Mouse (Mus musculus): Measurements from ENCODE around the gene Icam2. TPM values are rescaled to one million over a fixed set of nuclear protein-coding genes. Genes with fewer than 3 reads are reported as not detected.
A peak's percentile ranks its signal among the peaks of the same experiment; 100 is the strongest.
"Not testable (repeated sequence)": the region's sequence is repeated elsewhere in the genome, so short reads cannot be mapped to it uniquely, and the experiment has no call there.

Icam2 gene
- total RNA-seq, 2 experiments from 2014 or later = 3.1 to 4.1 TPM

DNA sequence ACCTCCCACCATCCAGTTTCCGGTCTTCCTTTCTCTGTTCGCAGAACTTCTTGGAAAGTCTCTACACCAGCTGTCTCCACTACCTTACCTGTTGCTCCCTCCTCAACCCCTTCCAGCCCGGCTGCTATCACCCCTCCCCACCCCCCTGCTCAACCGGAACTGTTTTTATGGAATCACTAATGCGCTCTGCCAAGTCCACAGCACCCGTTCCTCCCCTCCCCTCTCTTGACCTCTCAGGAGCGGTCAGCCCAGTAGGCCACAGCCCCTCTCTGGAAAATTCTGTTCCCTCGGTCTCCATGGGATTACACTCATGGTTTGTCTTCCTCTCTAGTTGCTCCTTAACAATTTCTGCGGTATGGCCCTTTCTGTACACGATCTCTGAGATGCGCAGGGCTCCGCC is 34.7 kb downstream of the Icam2 start, which contains the start of gene Scn4a:
Gene Scn4a (minus strand): TSS at position 101 of the 400 bp plus-strand sequence.
- no peak for DNase-seq (ENCODE audit: low spot score in 2 of 2)
- intact Hi-C loops (cut with DNase I) = no loop called here

DNA sequence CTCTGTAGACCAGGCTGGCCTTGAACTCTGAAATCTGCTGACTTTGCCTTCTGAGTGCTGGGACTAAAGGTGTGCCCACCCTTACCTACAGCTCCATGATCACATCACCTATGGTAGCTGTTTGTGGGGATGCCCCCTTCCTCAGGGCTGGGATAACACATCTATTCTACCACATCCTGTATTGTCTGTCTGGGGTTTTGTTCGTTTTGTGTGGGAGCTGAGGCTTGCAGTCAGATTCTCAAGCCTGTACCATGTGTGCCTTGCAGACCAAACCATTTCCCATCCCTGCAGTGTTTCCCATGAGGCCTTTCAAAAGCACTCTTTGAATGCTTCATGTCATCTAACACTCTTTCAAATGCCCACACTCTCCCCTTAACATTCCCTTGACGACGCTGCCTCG is 35.9 kb downstream of the Icam2 start:
- DNase-seq (ENCODE audit: low spot score in 2 of 2) = no peak
- intact Hi-C loops (cut with DNase I) = no loop called here

DNA sequence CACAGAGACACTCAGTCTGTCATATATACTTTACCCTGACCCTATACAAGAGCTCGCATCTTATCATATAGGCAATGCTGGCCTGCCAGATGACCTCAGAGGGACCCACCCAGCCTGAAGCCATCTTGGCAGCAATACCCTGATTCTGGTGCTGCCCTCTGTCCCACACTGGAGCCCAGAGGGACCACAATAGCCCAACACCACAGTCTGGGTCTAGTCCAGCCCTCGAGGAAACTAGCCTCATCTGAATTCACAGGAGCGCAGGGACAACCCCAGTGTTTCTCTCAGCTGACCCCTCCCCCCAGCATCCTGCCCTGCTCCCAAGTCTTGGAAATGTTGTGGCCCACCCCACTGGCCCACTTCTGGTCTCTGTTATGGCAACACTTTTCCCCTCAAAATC is 36.6 kb downstream of the Icam2 start:
- intact Hi-C loops (cut with DNase I) = no loop called here
- no peak for DNase-seq (ENCODE audit: low spot score in 2 of 2)

- no peak for DNase-seq (ENCODE audit: low spot score in 2 of 2)
- intact Hi-C loops (cut with DNase I) = no loop called here
These were observed 37.0 kb downstream of the Icam2 start for GRCm38 (mm10) chr11:106350853-106351252.

DNA sequence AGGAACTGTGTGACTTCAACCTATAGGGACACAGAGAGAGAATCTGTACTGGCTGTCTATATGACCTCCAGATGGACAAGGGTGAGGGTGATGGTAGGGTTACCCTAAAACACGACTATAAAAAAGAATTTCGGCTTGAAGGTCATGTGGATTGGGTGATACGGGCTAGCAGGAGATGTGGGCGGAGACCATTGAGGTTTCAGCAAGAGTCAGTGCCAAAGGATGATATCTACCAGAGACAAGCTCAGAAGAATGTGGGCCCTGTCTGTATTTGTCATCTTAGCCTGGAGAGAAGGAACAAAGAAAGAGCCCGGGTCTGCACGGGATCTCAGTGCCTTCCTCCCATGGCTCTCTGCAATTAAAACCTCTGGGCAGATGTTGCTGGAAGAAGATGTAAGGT is 38.1 kb downstream of the Icam2 start:
- intact Hi-C loops (cut with DNase I) = no loop called here

DNA sequence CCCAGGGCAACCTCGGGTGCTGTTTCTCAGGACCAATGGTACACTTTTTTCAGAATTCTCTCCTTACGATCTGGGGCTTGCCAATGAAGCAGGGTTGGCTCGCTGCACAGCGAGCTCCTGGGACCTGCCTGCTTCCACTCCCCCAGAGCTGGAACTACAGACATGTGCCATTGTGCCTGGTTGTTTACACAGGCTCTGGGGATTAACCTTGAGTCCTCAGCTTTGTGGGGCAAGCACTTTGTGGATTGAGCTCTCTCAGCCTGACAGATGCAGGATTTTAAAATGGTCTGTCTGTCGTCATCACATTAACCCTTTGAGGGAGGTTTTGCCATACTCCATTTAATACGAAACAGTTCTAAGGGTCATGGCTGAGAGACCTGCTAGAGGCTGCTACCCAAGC is 43.0 kb downstream of the Icam2 start:
- intact Hi-C loops (cut with DNase I) = no loop called here
- no peak for DNase-seq (ENCODE audit: low spot score in 2 of 2)

More for the DNA sequence above, 38.1 kb downstream of the Icam2 start:
- no peak for DNase-seq (ENCODE audit: low spot score in 2 of 2)

DNA sequence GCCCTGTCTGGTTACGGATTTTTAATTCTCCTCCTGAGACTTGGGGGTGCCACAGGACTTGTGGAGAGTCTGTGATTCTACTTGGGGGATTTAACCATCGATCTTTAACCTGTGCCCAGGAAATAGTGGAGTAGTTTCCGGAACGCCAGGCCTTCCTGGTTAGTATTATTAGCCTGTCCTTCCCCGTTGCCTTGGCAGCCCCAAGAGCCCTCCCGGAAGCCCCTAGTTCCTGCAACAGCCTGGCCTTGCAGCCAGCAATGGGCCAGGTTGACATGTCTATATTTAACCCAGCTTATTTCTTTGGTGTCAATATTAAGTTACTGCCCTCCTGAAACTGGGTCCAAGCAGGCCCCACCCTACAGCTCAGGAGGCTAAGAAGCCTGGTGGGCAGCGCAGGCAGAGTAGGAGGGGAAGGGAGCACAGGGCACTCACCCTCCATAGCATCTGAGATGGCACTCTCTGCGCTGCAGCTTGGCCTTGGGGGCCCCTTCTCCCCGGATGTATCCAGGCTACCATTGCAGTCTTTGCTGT is 46.8 kb downstream of the Icam2 start:
- intact Hi-C loops (cut with DNase I) = no loop called here
- no peak for DNase-seq (ENCODE audit: low spot score in 2 of 2)

GRCm38 (mm10) chr11:106339323-106339722 is 48.6 kb downstream of the Icam2 start:
- DNase-seq (ENCODE audit: low spot score in 2 of 2); intact Hi-C loops (cut with DNase I): not testable (repeated sequence)

- intact Hi-C loops (cut with DNase I) = no loop called here
- no peak for DNase-seq (ENCODE audit: low spot score in 2 of 2)
These were observed 49.0 kb downstream of the Icam2 start for GRCm38 (mm10) chr11:106338870-106339269.

GRCm38 (mm10) chr11:106338029-106338428 is 49.8 kb downstream of the Icam2 start:
- intact Hi-C loops (cut with DNase I) = no loop called here
- no peak for DNase-seq (ENCODE audit: low spot score in 2 of 2)

DNA sequence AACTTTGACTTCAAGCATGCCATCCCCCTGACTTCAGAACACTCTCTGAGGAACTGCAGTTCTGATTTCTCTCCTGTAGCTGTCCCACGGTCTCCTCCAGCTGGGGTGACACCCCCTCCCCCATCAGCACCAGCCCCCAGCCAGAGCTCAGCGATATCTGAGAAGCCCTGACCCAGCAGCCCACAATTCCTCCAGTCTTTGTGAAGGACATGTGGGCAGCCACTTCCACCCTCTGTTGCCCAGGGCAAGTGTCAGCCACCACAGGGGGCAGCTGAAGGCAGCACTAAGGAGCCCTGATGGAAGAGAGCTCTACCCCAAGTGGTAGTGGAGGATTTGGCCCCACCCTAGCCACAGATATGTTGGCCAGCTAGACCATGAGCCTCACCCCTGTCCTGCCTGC is 53.8 kb downstream of the Icam2 start:
- intact Hi-C loops (cut with DNase I) = loop anchor here (5.0 kb wide), 1 partner anchor 33 kb away; the partner anchor contains the start of gene Prr29
- DNase-seq (ENCODE audit: low spot score in 2 of 2) = no peak

- intact Hi-C loops (cut with DNase I) = loop anchor here (5.0 kb wide), 1 partner anchor 35 kb away; the partner anchor contains the start of gene Prr29
- DNase-seq (ENCODE audit: low spot score in 2 of 2) = no peak
These were observed 55.4 kb downstream of the Icam2 start for GRCm38 (mm10) chr11:106332458-106332857.

GRCm38 (mm10) chr11:106329682-106330081 is 58.2 kb downstream of the Icam2 start:
- intact Hi-C loops (cut with DNase I) = loop anchor here (5.0 kb wide), 2 partner anchors 38 to 53 kb away; partner anchors contain the start of gene Prr29

GRCm38 (mm10) chr11:106329128-106329527 is 58.7 kb downstream of the Icam2 start:
- intact Hi-C loops (cut with DNase I) = loop anchor here (5.0 kb wide), 1 partner anchor 53 kb away; no protein-coding TSS in a partner anchor
- no peak for DNase-seq (ENCODE audit: low spot score in 2 of 2)

More at GRCm38 (mm10) chr11:106329682-106330081, 58.2 kb downstream of the Icam2 start:
- peak in 1 of 2 experiments; percentile 11 for DNase-seq (ENCODE audit: low spot score in 2 of 2)

DNA sequence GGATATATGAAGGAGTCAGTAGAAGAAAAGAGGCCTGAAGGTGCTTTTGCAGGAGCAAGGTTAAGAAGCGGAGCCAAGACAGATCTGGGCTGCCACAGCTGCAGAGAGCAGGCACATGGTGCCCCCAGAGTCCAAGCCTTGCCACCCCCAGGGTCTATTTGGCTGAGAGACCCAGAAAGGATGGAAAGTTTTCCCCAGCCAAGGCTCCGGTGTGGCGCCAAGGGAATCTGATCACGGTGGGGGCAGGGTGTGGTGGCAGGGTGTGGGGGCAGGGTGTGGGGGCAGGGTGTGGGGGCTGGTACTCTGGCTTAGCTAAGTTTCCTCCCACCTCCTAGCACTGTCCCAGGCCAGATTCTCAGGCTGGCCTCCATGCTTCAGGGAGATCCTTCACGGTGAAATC is 59.4 kb downstream of the Icam2 start:
- DNase-seq (ENCODE audit: low spot score in 2 of 2) = no peak
- intact Hi-C loops (cut with DNase I) = loop anchor here (5.0 kb wide), 1 partner anchor 54 kb away; no protein-coding TSS in a partner anchor

Other genes with a start within 250 kb of the Icam2 start
- not detected for gene Gm10840, start 227.2 kb downstream of the Icam2 start, total RNA-seq (2021)
- gene Limd2, start 227.2 kb downstream of the Icam2 start, total RNA-seq (2021) = 100 to 1,000 TPM in 1 of 2 experiments, 10 to 100 TPM in 1; 98.5 to 104 TPM
- gene Strada, start 185.9 kb downstream of the Icam2 start, total RNA-seq (2021) = 10 to 100 TPM; 26.6 to 31.2 TPM
- 10 to 100 TPM; 79.5 to 86.6 TPM for gene Ccdc47, start 171.7 kb downstream of the Icam2 start, total RNA-seq (2021)
- gene Ddx42, start 171.1 kb downstream of the Icam2 start, total RNA-seq (2021) = 10 to 100 TPM; 63.0 to 68.0 TPM
- gene Ftsj3, start 132.0 kb downstream of the Icam2 start, total RNA-seq (2021) = 10 to 100 TPM; 26.0 to 29.8 TPM
- gene Psmc5, start 131.9 kb downstream of the Icam2 start, total RNA-seq (2021) = 100 to 1,000 TPM; 183 to 198 TPM
- 10 to 100 TPM; 17.2 to 20.6 TPM for gene Smarcd2, start 115.1 kb downstream of the Icam2 start, total RNA-seq (2021)
- gene Tcam1, start 111.4 kb downstream of the Icam2 start, total RNA-seq (2021) = under 1 TPM; 0.15 to 0.25 TPM
- not detected for gene Gh, start 86.2 kb downstream of the Icam2 start, total RNA-seq (2021)
- gene Cd79b, start 73.3 kb downstream of the Icam2 start, total RNA-seq (2021) = under 1 TPM; 0.27 to 0.34 TPM
- gene Scn4a, start 34.8 kb downstream of the Icam2 start, total RNA-seq (2021) = not detected
- not detected for gene Prr29, start 22.6 kb downstream of the Icam2 start, total RNA-seq (2021)
- 1 to 10 TPM; 9.8 to 9.9 TPM for gene Ern1, start 99.8 kb upstream of the Icam2 start, total RNA-seq (2021)
- 100 to 1,000 TPM; 102 to 112 TPM for gene Tex2, start 225.3 kb upstream of the Icam2 start, total RNA-seq (2021)

Measured in left cerebral cortex, postnatal 36 days (tissue).